Mouse (Mus musculus) embryonic facial prominence, embryonic 11.5 days (tissue): ENCODE measurements around the gene Car4. TPM values are rescaled to one million over a fixed set of nuclear protein-coding genes. Genes with fewer than 3 reads are reported as not detected.

Experiments used
- ATAC-seq: fragments of 200-750 bp; cut with Nextera tagmentation; replicated peaks from 2 replicates; pipeline ENCODE4 v1.8.0; 2017; ENCODE audit warnings: low read depth; ENCODE audit not compliant: insufficient number of reproducible peaks, low FRiP score, low TSS enrichment
- DNase-seq: peaks from one replicate; pipeline ENCODE4 v3.0.0-alpha.2; 2015; ENCODE audit warnings: low spot score
- H3K27ac ChIP-seq: fragments of 300-500 bp; sonication (generic); replicated peaks from 2 replicates; pipeline ENCODE4 v1.5.1; 2014; ENCODE audit warnings: mild to moderate bottlenecking, low read depth, low read length, control low read depth
- H3K27me3 ChIP-seq: fragments of 300-500 bp; sonication (generic); 2 replicates; pipeline ENCODE4 v1.6.1; 2014; ENCODE audit warnings: mild to moderate bottlenecking, low read length, moderate library complexity, mixed read lengths; ENCODE audit not compliant: control insufficient read depth, insufficient read depth
- H3K36me3 ChIP-seq: fragments of 300-500 bp; sonication (generic); replicated peaks from 2 replicates; pipeline ENCODE4 v1.6.1; 2014; ENCODE audit warnings: low read depth, mild to moderate bottlenecking, low read length, moderate library complexity, mixed read lengths; ENCODE audit not compliant: control insufficient read depth, insufficient read depth
- H3K4me1 ChIP-seq: fragments of 300-500 bp; sonication (generic); 2 replicates; pipeline ENCODE4 v1.6.1; 2014; ENCODE audit warnings: low read length, mixed read lengths; ENCODE audit not compliant: control insufficient read depth, insufficient read depth
- H3K4me2 ChIP-seq: fragments of 300-500 bp; sonication (generic); 2 replicates; pipeline ENCODE4 v1.6.1; 2014; ENCODE audit warnings: low read depth, mild to moderate bottlenecking, control low read depth, low read length, moderate library complexity
- H3K4me3 ChIP-seq: fragments of 300-500 bp; sonication (generic); 2 replicates; pipeline ENCODE4 v1.5.1; 2014; ENCODE audit warnings: low read depth, low read length, control low read depth
- H3K9ac ChIP-seq: fragments of 300-500 bp; sonication (generic); replicated peaks from 2 replicates; pipeline ENCODE4 v1.6.1; 2014; ENCODE audit warnings: mild to moderate bottlenecking, control low read depth, low read length
- H3K9me3 ChIP-seq: fragments of 300-500 bp; sonication (generic); replicated peaks from 2 replicates; pipeline ENCODE4 v1.6.1; 2016; ENCODE audit warnings: mild to moderate bottlenecking, low read length, inconsistent platforms, mixed read lengths; ENCODE audit not compliant: control insufficient read depth
- WGBS: fragments of 180-500 bp; shearing (Covaris S2); extraction: QIAGEN DNeasy Blood & Tissue Kit; methylation state at CpG from one replicate; pipeline ENCODE4 v1.1.7; 2014; 5-methylcytosine and 5-hydroxymethylcytosine counted together
- polyA plus RNA-seq: library from polyadenylated mRNA; unstranded; fragments of >200 nt; fragmentation: Nextera tagmentation; extraction: Ambion mirVana; gene quantifications from 2 replicates; pipeline ENCODE4 v1.2.1, GENCODE M21; 2014

The Car4 gene
- 1.6 and 2.0 TPM in 2 replicates for polyA plus RNA-seq

- DNase-seq (no peak), ATAC-seq (no peak)
- Histone ChIP-seq H3K4me1 (peaks cover 3% of the 10 kb centered on the region; the same call in 1 of the 2 replicates), H3K4me2 (peak within 1 kb of the TSS; percentile 42; the same call in 1 of the 2 replicates), H3K27ac (no peak within 1 kb of the TSS), H3K4me3 (peak within 1 kb of the TSS; percentile 27), H3K9me3 (no peaks in the 10 kb centered on the region), H3K36me3 (no peaks in the 10 kb centered on the region), H3K27me3 (peaks cover 31% of the 10 kb centered on the region), H3K9ac (no peak within 1 kb of the TSS)
- WGBS = under 1% methylated on average over 49 of the region's 49 CpGs
Observed at GRCm38 (mm10) chr11:84957591-84958270, at the start of gene Car4. Car4 (plus strand) TSS chr11:84957786.

GRCm38 (mm10) chr11:84908480-84908879, 49.1 kb upstream of the Car4 start:
- WGBS = 90% methylated on average over 6 of the region's 6 CpGs
- no peaks in the 10 kb centered on the region; the same call in 1 of the 2 replicates for H3K36me3 ChIP-seq

DNA sequence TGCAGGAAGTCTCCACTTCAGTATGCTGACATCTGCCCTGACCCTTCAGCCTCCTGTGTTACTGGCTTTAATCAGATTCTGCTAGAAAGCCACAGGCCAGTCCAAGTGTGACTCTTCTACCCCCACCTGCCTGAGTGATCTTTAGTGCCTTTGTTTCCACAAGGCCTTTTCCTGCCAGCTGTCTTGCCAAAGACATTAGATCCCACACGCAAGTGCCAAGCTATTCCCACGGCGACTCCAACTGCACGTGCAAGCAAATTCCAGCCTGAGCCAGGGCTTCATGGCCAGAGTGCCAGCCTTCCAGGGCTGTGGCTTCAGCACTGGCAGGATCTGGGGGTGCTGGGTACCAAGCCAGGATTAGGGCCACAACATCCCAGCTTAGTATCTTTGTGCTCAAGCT, 47.2 kb upstream of the Car4 start:
- WGBS = 75% methylated on average over 4 of the region's 4 CpGs
- no peaks in the 10 kb centered on the region for H3K4me1 ChIP-seq
- no peaks in the 10 kb centered on the region for H3K27me3 ChIP-seq
- H3K9me3 ChIP-seq = no peaks in the 10 kb centered on the region
- H3K36me3 ChIP-seq = no peaks in the 10 kb centered on the region; the same call in none of the 2 replicates
- H3K4me3 ChIP-seq = no peak overlapping the region
- no peak overlapping the region for H3K9ac ChIP-seq
- no peak overlapping the region for H3K4me2 ChIP-seq
- ATAC-seq = no peak
- no peak overlapping the region for H3K27ac ChIP-seq
- no peak for DNase-seq

More at GRCm38 (mm10) chr11:84908480-84908879, 49.1 kb upstream of the Car4 start:
- H3K27me3 ChIP-seq = no peaks in the 10 kb centered on the region
- no peak overlapping the region for H3K4me2 ChIP-seq
- H3K4me3 ChIP-seq = no peak overlapping the region
- ATAC-seq = no peak
- no peaks in the 10 kb centered on the region for H3K4me1 ChIP-seq
- no peak for DNase-seq
- no peak overlapping the region for H3K9ac ChIP-seq
- H3K27ac ChIP-seq = no peak overlapping the region
- no peaks in the 10 kb centered on the region for H3K9me3 ChIP-seq

GRCm38 (mm10) chr11:84914673-84915072, 42.9 kb upstream of the Car4 start:
- Histone ChIP-seq H3K27ac (no peak overlapping the region), H3K9me3 (no peaks in the 10 kb centered on the region), H3K36me3 (no peaks in the 10 kb centered on the region; the same call in none of the 2 replicates), H3K27me3 (no peaks in the 10 kb centered on the region), H3K4me3 (no peak overlapping the region), H3K4me2 (no peak overlapping the region), H3K4me1 (no peaks in the 10 kb centered on the region), H3K9ac (no peak overlapping the region)
- WGBS = 77% methylated on average over 5 of the region's 5 CpGs
- ATAC-seq (no peak), DNase-seq (no peak)

DNA sequence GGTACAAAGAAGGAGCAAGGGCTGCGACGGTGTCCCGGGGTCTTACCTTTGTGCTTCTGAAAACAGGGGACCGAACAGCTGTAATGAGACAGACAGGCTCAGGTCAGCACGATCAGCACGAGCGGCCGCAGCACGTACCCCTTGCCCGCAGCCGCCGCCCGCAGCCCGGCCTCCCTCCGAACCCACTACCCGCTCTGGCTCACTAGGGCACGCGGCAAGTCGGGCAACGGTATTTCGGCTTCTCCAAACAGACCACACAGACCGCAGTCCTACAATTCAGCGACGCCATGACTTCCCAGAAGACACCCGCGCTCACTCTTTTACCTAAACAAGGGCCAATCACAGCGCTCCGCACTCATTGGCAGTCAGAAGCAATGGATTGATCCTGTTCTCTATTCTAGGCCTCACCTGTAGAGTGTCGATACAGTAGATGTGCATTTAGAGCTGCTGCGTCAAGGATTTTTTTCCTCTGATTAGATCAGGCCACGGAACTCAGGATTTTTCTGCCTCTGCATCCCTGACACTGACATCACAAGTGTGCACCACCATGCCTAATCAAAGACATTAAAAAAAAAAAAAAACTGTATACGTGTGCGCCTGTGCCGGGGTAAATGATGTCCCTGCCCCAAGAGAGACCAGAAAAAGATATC, 41.4 kb upstream of the Car4 start, which contains the start of gene Znhit3:
Gene Znhit3 (minus strand): TSS at position 314 of the 650 bp plus-strand sequence.
- Histone ChIP-seq H3K9ac (peak within 1 kb of the TSS; percentile 88), H3K4me3 (peak within 1 kb of the TSS; percentile 96), H3K36me3 (no peaks in the 10 kb centered on the region; the same call in none of the 2 replicates), H3K9me3 (no peaks in the 10 kb centered on the region), H3K27me3 (no peaks in the 10 kb centered on the region), H3K4me1 (no peaks in the 10 kb centered on the region), H3K27ac (0 out of 2 replicates have a peak within 1 kb of the TSS, but pooled peaks have one; percentile 20), H3K4me2 (peak within 1 kb of the TSS; percentile 43)
- ATAC-seq (peak; percentile 82), DNase-seq (peak; percentile 93)
- WGBS = 4% methylated on average over 33 of the region's 34 CpGs

GRCm38 (mm10) chr11:84916703-84917300, 40.8 kb upstream of the Car4 start:
- Histone ChIP-seq H3K27me3 (no peaks in the 10 kb centered on the region), H3K4me3 (peak overlapping the region; percentile 96), H3K4me1 (no peaks in the 10 kb centered on the region), H3K4me2 (peak overlapping the region; percentile 42), H3K9ac (peak overlapping the region; percentile 88), H3K27ac (no peak overlapping the region), H3K36me3 (no peaks in the 10 kb centered on the region; the same call in none of the 2 replicates), H3K9me3 (no peaks in the 10 kb centered on the region)
- ATAC-seq (no peak), DNase-seq (no peak)
- WGBS = 52% methylated on average over 7 of the region's 7 CpGs

DNA sequence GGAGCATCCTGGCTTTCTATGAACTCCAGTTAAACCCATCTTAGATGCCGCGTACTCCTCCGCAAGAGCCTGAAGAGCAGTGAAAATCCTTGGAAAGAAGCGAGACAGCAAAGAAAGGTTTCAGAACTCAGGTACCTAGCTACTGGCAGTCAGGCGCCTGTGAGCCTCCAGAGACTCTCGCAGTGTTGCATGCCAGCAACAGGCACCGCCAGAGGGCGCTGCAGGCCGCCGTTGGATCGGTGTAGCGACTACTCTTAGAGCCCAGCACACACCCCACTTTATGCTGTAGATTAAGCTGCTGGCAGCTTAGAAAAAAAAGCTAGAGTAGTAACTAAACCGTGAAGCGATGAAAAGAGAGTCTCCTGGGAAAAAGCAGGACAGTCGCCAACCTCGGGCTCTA, 39.2 kb upstream of the Car4 start:
- no peaks in the 10 kb centered on the region for H3K4me1 ChIP-seq
- no peak overlapping the region for H3K27ac ChIP-seq
- no peak overlapping the region for H3K4me3 ChIP-seq
- peak; percentile 87 for DNase-seq
- H3K9me3 ChIP-seq = no peaks in the 10 kb centered on the region
- no peaks in the 10 kb centered on the region for H3K27me3 ChIP-seq
- 7% methylated on average over 16 of the region's 16 CpGs for WGBS
- H3K9ac ChIP-seq = no peak overlapping the region
- peak overlapping the region; percentile 25; the same call in 1 of the 2 replicates for H3K4me2 ChIP-seq
- ATAC-seq = peak; percentile 80; the same call in 1 of the 2 replicates
- H3K36me3 ChIP-seq = no peaks in the 10 kb centered on the region; the same call in 1 of the 2 replicates
